Mouse (Mus musculus): ENCODE measurements around the gene Rpgrip1l.

The Rpgrip1l gene

DNA sequence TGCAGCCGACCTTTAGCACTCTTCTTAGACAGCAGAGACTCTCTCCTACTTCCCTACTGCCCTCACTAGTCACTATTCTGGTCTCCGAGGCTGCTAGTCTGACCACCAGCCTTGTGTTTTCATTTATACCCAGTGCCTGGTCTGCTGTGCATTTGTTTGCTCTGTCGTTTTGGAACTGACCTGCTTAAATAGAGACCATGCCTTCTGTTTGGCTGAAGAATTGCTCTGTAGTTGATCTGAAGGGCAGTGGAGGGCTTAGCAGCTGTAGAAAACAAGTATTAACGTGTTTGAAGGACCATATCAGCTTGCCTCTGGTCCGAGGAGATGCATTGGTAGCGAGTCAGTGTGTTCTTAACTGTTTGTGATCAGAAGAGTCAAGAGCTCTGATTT, 16.4 kb upstream of the Rpgrip1l start:
- DNase-seq (ENCODE audit: low read depth, low spot score): no peak

- no peak for DNase-seq (ENCODE audit: low read depth, low spot score)
These were observed 16.0 kb upstream of the Rpgrip1l start for GRCm38 (mm10) chr8:91329056-91329455.

- no peak for DNase-seq (ENCODE audit: low read depth, low spot score)
These were observed 14.6 kb upstream of the Rpgrip1l start for GRCm38 (mm10) chr8:91327471-91328205.

- no peak for DNase-seq (ENCODE audit: low read depth, low spot score)
These were observed 13.9 kb upstream of the Rpgrip1l start for GRCm38 (mm10) chr8:91326946-91327345.

GRCm38 (mm10) chr8:91326018-91326417, 13.0 kb upstream of the Rpgrip1l start:
- DNase-seq (ENCODE audit: low read depth, low spot score): no peak

- no peak for DNase-seq (ENCODE audit: low read depth, low spot score)
These were observed 11.9 kb upstream of the Rpgrip1l start for GRCm38 (mm10) chr8:91324916-91325315.

DNA sequence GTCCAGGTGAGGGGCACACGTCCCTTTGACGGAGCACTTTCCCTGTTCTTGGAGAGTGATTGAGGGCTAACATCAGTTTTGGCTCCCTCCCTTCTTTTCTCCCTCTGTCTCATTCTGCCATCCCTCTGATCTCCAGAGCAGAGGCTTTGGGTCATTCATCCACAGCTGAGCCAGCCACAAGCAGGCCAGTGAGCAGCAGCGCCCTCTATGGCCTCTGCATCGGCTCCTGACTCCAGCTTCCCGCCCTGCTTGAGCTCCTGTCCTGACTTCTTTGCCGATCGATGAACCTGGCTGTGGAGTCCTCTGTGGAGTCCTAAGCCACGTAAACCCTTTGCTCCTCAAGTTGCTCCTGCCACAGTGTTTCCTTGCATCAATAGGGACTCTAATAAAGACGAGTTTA, 11.2 kb upstream of the Rpgrip1l start:
- DNase-seq (ENCODE audit: low read depth, low spot score): no peak

DNA sequence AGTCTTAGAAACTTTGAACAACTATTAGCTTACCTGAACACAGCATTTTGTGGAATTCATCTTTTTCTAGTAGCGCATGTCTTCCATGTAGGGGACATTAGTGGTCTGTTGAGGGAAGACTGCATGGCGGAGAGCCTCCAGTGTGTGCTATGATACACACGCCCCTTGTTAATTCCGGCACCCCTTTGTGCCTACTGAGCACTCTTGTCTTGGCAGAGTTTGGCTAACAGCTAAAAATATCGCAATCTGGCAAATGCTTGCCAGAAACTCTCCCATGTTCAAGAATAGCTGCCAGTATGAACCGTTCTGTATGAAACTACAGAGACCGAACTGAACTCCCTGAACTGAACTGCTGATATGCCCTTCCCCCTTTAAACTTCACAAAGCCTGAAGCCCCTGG, 10.4 kb upstream of the Rpgrip1l start:
- DNase-seq (ENCODE audit: low read depth, low spot score): peak; percentile 10

DNA sequence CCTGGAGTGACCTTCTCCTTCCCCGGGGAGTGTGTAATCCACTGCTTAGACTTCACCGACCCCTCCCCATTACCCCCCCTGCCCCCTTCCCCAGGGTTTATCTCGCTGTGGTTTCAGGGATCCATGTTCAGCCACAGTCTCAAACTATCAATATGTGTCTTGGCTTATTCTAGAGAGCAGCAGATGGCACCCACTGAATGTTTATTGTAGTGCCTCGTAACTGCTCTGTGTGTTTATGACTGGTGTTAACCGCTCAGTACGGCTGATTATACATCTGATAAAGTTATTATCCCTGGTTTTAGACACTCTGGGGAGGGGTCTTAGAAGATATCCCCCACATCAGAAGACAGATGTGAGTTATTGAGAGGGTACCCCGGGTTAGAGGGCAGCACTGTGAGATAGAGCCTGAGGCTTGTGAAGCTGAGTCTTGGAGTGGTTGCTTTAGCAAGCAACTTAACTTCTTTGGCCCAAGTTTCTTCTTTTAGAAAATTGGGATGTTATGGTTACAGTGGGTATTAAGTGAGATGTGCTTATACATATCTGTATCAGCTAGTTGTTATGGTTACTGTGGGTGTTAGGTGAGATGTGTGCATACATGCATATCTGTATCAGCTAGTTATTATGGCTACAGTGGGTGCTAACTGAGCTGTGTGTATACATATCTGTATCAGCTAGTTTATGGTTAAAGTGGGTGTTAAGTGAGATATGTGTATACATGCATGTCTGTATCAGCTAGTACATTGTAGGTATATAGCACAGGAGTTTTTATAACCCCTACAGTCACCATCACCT, 6.1 kb upstream of the Rpgrip1l start:
- DNase-seq (ENCODE audit: low read depth, low spot score): no peak

GRCm38 (mm10) chr8:91317567-91318227, 4.6 kb upstream of the Rpgrip1l start:
- no peak for DNase-seq (ENCODE audit: low read depth, low spot score)

DNA sequence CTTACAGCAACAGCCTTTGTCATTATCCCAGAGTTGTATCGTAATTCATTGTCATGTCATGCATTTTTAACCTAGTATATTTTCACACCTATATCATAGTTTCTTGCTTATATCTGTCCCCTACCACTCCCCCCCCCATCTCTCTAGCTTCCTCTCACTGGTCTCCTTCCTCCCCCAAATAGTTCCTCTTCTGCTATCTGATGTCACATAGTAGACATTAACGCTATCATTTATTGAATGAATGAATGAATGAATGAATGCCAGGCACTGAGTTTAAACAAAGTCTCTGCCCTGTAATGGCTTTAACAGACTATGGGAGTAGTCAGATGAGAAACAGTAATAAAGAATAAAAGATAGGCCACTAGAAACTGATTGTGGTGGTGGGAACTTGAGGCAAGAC, 720 bp downstream of the Rpgrip1l start:
- no peak for DNase-seq (ENCODE audit: low read depth, low spot score)

- DNase-seq (ENCODE audit: low read depth, low spot score): no peak
These were observed 8.3 kb downstream of the Rpgrip1l start for GRCm38 (mm10) chr8:91304481-91305386.

DNA sequence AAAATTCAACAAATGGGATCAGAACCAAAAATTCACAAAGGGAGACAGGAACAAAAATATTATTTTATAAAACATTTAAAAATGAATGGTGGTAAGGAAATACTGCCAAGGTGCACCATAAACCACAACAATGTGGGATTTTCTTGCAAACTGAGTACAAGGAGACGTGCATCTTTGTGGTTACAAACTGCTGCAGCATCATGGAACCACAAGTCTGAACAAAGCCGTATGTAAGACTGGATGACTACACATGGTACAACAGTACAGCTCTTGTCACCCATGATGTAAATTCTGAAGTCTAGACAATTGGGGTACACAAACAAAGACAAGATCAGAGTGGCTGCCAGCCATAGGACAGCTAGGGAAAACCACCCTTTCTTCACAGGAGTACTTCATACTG, 14.4 kb downstream of the Rpgrip1l start:
- no peak for DNase-seq (ENCODE audit: low read depth, low spot score)

DNA sequence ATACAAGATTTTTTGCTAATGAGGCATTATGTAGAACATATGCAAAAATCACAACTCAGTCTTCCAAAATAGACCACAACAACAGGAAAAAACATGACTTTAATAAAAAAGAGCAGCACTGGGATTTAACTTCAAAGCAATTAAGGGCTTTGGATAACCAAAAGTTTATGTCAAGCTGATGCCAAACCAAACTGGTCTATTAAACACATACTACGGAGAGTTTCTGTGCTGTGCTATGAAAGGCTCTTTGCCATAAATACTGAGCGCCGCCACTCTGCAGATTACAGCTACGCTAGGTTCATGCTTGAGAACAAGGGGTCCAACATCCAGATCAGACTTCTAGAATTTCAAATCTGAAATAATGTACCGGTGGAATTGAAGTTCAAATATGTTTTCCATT, 17.3 kb downstream of the Rpgrip1l start:
- DNase-seq (ENCODE audit: low read depth, low spot score): no peak

DNA sequence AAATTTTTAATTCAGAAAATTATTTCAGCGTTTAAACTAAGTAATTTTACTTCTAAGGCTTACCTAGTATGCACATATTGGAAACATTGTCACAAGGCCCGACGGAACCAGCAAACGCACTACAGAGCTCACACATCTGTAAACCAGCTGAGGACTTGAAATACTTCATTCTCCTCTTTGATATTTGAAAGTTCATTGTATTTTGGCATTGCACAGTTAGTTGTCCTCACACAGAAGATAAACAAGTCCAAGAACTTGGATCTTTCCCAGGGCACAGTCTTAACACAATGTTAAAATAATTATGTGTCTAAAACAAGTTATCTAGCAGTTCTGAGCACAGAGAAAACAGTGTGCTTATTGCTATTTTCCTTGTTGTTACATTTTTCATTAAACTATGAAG, 22.5 kb downstream of the Rpgrip1l start:
- no peak for DNase-seq (ENCODE audit: low read depth, low spot score)

DNA sequence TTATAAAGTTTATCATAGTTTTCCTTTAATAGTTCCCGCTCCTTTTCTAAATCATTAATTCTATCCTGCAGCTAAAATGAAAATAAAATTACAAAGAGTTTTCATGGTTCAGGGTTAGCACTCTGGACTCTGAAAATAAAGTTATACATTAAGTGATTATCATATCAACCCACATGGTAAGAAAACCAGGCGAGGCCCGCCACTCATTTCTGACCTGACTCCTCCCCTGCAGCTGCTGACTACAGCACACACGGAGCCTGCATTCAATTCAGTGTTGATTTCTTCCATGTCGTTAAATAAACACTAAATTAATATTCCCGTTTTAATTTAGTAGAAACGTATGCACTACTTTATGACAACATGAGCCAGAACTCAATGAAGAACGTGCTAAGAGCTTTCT, 26.8 kb downstream of the Rpgrip1l start:
- no peak for DNase-seq (ENCODE audit: low read depth, low spot score)

- peak; percentile 18 for DNase-seq (ENCODE audit: low read depth, low spot score)
These were observed 29.2 kb downstream of the Rpgrip1l start for GRCm38 (mm10) chr8:91283815-91284214.

GRCm38 (mm10) chr8:91282655-91283054, 30.4 kb downstream of the Rpgrip1l start:
- no peak for DNase-seq (ENCODE audit: low read depth, low spot score)

GRCm38 (mm10) chr8:91281545-91281944, 31.5 kb downstream of the Rpgrip1l start:
- no peak for DNase-seq (ENCODE audit: low read depth, low spot score)

DNA sequence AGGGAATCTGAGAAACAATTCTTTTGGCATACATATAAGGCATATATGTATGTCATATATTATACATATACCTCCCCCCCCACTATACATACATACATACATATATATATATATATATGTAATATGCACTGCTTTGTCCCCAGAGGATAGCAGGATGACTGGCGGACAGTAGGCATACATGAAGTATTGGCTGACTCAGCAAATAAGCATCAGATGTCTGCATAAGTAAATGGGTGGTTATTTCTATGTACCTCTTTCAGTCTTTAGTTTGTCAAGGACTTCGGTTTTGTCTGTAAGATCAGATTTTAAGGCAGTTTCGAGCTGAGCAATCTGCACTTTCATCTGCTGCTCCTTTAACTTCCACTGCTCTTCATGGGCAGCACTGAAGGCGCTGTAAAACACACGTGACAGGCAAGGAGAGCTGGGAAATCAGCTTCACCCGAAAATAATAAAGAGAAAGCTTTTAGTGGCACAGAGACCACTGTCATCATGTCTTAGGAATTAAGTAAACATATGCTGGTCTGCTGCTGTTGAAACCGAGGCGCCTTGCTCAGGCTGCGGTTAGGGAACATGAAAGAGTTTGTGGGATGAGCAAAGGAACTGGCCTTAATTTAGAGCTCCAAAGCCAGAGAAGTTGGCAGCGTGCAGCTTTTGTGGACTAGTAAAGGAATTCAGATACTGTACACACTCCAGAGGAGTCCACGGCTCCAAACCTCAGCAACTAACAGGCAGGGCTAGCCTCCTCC, 32.4 kb downstream of the Rpgrip1l start:
- peak; percentile 67 for DNase-seq (ENCODE audit: low read depth, low spot score)

- no peak for DNase-seq (ENCODE audit: low read depth, low spot score)
These were observed 35.0 kb downstream of the Rpgrip1l start for GRCm38 (mm10) chr8:91278060-91278459.
